ENCODE assay signal across 9 mouse cellular contexts in the genomic region with DNA sequence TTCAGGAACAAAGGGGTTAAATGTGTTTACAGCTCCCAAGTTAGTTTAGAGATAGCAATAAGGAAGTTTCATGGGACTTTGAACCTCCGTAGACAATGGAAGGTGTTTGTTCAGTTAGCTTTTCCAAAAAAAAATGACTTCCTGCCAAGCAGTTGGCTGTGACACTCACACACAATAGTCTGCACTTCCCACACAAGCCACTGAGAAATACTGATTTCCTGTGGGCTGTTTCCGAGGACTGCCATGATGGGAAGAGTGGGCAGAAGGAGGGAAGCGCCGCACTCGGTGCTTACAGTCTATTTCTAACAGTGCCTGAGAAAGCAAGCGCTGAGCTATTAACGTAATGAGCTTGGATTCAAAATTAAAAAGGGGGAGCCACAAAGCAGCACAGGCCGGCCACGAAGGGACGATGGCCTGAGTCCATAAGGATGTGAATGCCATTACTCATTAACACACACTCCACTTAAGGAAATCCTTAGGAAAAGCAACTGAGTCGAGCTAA.
DNase-seq lines count a peak whose midpoint lies in the region; ATAC-seq and TF ChIP-seq lines count a peak whose summit lies in the region.
"Had no signal": no experiment of that assay in that cellular context is flagged by ENCODE, and none has a peak within 500 bp of the region (broad histone marks: within the 10 kb centered on the region; RNA-seq: fewer than 3 reads in every experiment).

No protein-coding gene starts in this region.

- no peak for DNase-seq in forebrain, embryonic 11.5 days (ENCODE audit: low spot score)
- DNase-seq in forebrain, postnatal 0 days: peak; percentile 25
- DNase-seq in heart, postnatal 4 days: peak; percentile 32
- DNase-seq in layer of hippocampus, postnatal 36 days: peak; percentile 28 to 31
- peak; percentile 73 for DNase-seq in yolk sac, embryonic 10.5 days (ENCODE audit: low spot score)
- no peak for DNase-seq in testis, postnatal 10 days (ENCODE audit: low spot score)
- no peak for DNase-seq in ovary, adult 18-20 months (ENCODE audit: low spot score)

- H3K27me3 ChIP-seq in forebrain, embryonic 13.5 days: no peaks in the 10 kb centered on the region
- no peaks in the 10 kb centered on the region for H3K27me3 ChIP-seq in forebrain, embryonic 11.5 days (ENCODE audit: control insufficient read depth, insufficient read depth, low read length)
- no peaks in the 10 kb centered on the region for H3K27me3 ChIP-seq in forebrain, postnatal 0 days (ENCODE audit: insufficient read depth, low read length)
- H3K27me3 ChIP-seq: megakaryocyte, embryonic 14.5 days had no signal

- H3K9ac ChIP-seq in forebrain, embryonic 13.5 days: no peak overlapping the region
- H3K9ac ChIP-seq in forebrain, embryonic 11.5 days (ENCODE audit: low read length): no peak overlapping the region
- H3K9ac ChIP-seq in forebrain, postnatal 0 days: no peak overlapping the region

- no peaks in the 10 kb centered on the region for H3K9me3 ChIP-seq in forebrain, embryonic 13.5 days (replicated peaks)
- H3K9me3 ChIP-seq in forebrain, embryonic 11.5 days (ENCODE audit: control insufficient read depth, low read length): no peaks in the 10 kb centered on the region
- H3K9me3 ChIP-seq in forebrain, postnatal 0 days (ENCODE audit: low read length): no peaks in the 10 kb centered on the region
- H3K9me3 ChIP-seq: megakaryocyte, embryonic 14.5 days had no signal

- H3K27ac ChIP-seq in forebrain, embryonic 13.5 days: 0 out of 2 replicates have a peak overlapping the region, but pooled peaks have one; percentile 14
- H3K27ac ChIP-seq in forebrain, embryonic 11.5 days (ENCODE audit: low read depth, low read length): no peak overlapping the region
- no peak overlapping the region for H3K27ac ChIP-seq in forebrain, postnatal 0 days (ENCODE audit: low read depth, low read length)

- H3K4me2 ChIP-seq in forebrain, embryonic 13.5 days: no peak overlapping the region
- no peak overlapping the region for H3K4me2 ChIP-seq in forebrain, embryonic 11.5 days (ENCODE audit: low read depth, low read length, severe bottlenecking)
- H3K4me2 ChIP-seq in forebrain, postnatal 0 days (ENCODE audit: low read depth): peak overlapping the region; percentile 24; the same call in 1 of the 2 replicates

- WGBS in forebrain, embryonic 13.5 days: 68% methylated on average over 11 of the region's 11 CpGs
- 78% methylated on average over 11 of the region's 11 CpGs for whole genome bisulfite sequencing in forebrain, embryonic 11.5 days
- 54% methylated on average over 11 of the region's 11 CpGs for WGBS in forebrain, postnatal 0 days

- H3K36me3 ChIP-seq in forebrain, embryonic 13.5 days (ENCODE audit: poor library complexity, severe bottlenecking): no peaks in the 10 kb centered on the region
- H3K36me3 ChIP-seq in forebrain, embryonic 11.5 days (ENCODE audit: control insufficient read depth, insufficient read depth, low read length): no peaks in the 10 kb centered on the region
- no peaks in the 10 kb centered on the region for H3K36me3 ChIP-seq in forebrain, postnatal 0 days (ENCODE audit: insufficient read depth)

- peak; percentile 23; the same call in 1 of the 2 replicates for TF ChIP-seq CTCF in forebrain, postnatal 0 days (IDR thresholded peaks at IDR 0.05; ENCODE audit: low read depth)

- no peak overlapping the region for H3K4me3 ChIP-seq in forebrain, embryonic 13.5 days
- H3K4me3 ChIP-seq in forebrain, embryonic 11.5 days (ENCODE audit: low read depth, low read length): no peak overlapping the region
- H3K4me3 ChIP-seq in forebrain, postnatal 0 days (ENCODE audit: low read depth, low read length): 0 out of 2 replicates have a peak overlapping the region, but pooled peaks have one; percentile 5
- H3K4me3 ChIP-seq: megakaryocyte, embryonic 14.5 days had no signal

- peaks cover 9% of the 10 kb centered on the region; the same call in 1 of the 2 replicates for H3K4me1 ChIP-seq in forebrain, embryonic 13.5 days
- no peaks in the 10 kb centered on the region for H3K4me1 ChIP-seq in forebrain, embryonic 11.5 days (replicated peaks; ENCODE audit: control insufficient read depth, insufficient read depth, low read length)
- H3K4me1 ChIP-seq in forebrain, postnatal 0 days (ENCODE audit: insufficient read depth): no peaks in the 10 kb centered on the region
- H3K4me1 ChIP-seq: megakaryocyte, embryonic 14.5 days had no signal

- ATAC-seq in forebrain, embryonic 13.5 days: peak; percentile 45; the same call in 1 of the 2 replicates
- ATAC-seq in forebrain, embryonic 11.5 days (replicated peaks; ENCODE audit: low FRiP score): no peak
- ATAC-seq in forebrain, postnatal 0 days: no peak; the same call in 1 of the 2 replicates

Comparison
In these comparisons a context has a peak if more than half of its experiments do, and no peak if none do; other contexts are left out.
1. DNase-seq: peak in forebrain, postnatal 0 days (single experiment), heart, postnatal 4 days (single experiment), layer of hippocampus, postnatal 36 days (2 of 2) and yolk sac, embryonic 10.5 days (single experiment); none in forebrain, embryonic 11.5 days (single experiment), testis, postnatal 10 days (single experiment) and ovary, adult 18-20 months (single experiment).